Mouse (Mus musculus) brain, embryonic 14.5 days (tissue): ENCODE data around the gene Gm9508. TPM values are rescaled to one million over a fixed set of nuclear protein-coding genes. Genes with fewer than 3 reads are reported as not detected.

Source experiments
- DNase-seq: peaks from one replicate; pipeline ENCODE4 v3.0.0-alpha.2; 2011; ENCODE audit warnings: low read depth
- CTCF ChIP-seq: fragments of 200-500 bp; IDR thresholded peaks from 2 replicates; pipeline ENCODE4 v1.5.1; 2012; ENCODE audit warnings: inconsistent platforms, mild to moderate bottlenecking, moderate library complexity, borderline replicate concordance; ENCODE audit not compliant: insufficient read depth, insufficient read length; ENCODE audit errors: extremely low read depth
- POLR2A ChIP-seq: fragments of 200-500 bp; IDR thresholded peaks from 2 replicates; pipeline ENCODE4 v1.6.1; 2012; ENCODE audit warnings: mild to moderate bottlenecking, inconsistent platforms, borderline replicate concordance; ENCODE audit not compliant: poor library complexity, insufficient read depth, insufficient read length, severe bottlenecking; ENCODE audit errors: extremely low read depth
- polyA plus RNA-seq: library from polyadenylated mRNA; depleted of rRNA; stranded (reverse); fragments of >200 nt; gene quantifications from 2 replicates; pipeline ENCODE4 v1.2.3, GENCODE M21; 2012; rRNA removed

Gene Gm9508
- polyA plus RNA-seq, 1 experiment = not detected

GRCm38 (mm10) chr10:77647901-77648300 lies 49.1 kb downstream of the Gm9508 start:
- TF ChIP-seq POLR2A (no peak), CTCF (no peak)

DNA sequence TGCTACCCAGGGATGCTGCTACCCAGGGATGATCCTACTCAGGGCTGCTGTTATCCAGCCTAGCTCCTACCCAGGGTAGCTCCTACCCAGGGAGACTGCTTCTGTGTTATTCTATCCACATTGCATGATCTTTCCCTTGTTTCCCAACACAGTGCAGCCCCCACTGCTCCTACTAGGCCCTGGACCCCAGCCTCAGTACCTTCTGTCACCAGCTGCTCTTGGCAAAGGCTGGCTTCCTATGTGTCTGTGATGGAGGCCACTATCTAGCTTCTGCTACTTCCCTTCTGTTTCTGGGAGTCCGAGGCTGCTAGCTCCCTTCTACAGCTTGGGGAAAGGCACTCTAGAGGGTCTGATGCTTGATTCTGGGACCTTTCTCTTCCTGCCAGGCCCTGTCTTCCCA lies 49.6 kb downstream of the Gm9508 start:
- no peak for DNase-seq
- TF ChIP-seq POLR2A = no peak
- TF ChIP-seq CTCF = no peak

More at GRCm38 (mm10) chr10:77647901-77648300, 49.1 kb downstream of the Gm9508 start:
- DNase-seq = no peak

Other genes starting within 250 kb of the Gm9508 start
- gene Fam207a, start 181.4 kb downstream of the Gm9508 start, polyA plus RNA-seq = 38.1 and 38.8 TPM in 2 replicates
- 0.62 and 0.94 TPM in 2 replicates for gene Itgb2, start 167.0 kb downstream of the Gm9508 start, polyA plus RNA-seq
- gene Pttg1ip, start 115.5 kb downstream of the Gm9508 start, polyA plus RNA-seq = 70.0 and 74.8 TPM in 2 replicates
- gene Sumo3, start 91.1 kb downstream of the Gm9508 start, polyA plus RNA-seq = 368 and 420 TPM in 2 replicates
- not detected in 2 replicates for gene Gm49325, start 91.0 kb downstream of the Gm9508 start, polyA plus RNA-seq
- gene Ube2g2, start 75.0 kb downstream of the Gm9508 start, polyA plus RNA-seq = 56.9 and 57.7 TPM in 2 replicates
- gene Tspear, start 10.7 kb downstream of the Gm9508 start, polyA plus RNA-seq = 1.5 and 1.6 TPM in 2 replicates
- not detected in 2 replicates for gene Gm19402, start 6.5 kb downstream of the Gm9508 start, polyA plus RNA-seq
- not detected in 2 replicates for gene Gm10272, start 9.4 kb upstream of the Gm9508 start, polyA plus RNA-seq
- gene Gm10024, start 14.2 kb upstream of the Gm9508 start, polyA plus RNA-seq = not detected in 2 replicates
- gene Gm10142, start 18.6 kb upstream of the Gm9508 start, polyA plus RNA-seq = not detected in 2 replicates
- gene Krtap12-1, start 23.4 kb upstream of the Gm9508 start, polyA plus RNA-seq = not detected in 2 replicates
- not detected in 2 replicates for gene Gm10100, start 29.3 kb upstream of the Gm9508 start, polyA plus RNA-seq
- not detected in 2 replicates for gene Gm18596, start 45.4 kb upstream of the Gm9508 start, polyA plus RNA-seq
- gene Gm9736, start 54.1 kb upstream of the Gm9508 start, polyA plus RNA-seq = not detected in 2 replicates
- not detected in 2 replicates for gene Gm3233, start 62.4 kb upstream of the Gm9508 start, polyA plus RNA-seq
- gene Gm3238, start 74.1 kb upstream of the Gm9508 start, polyA plus RNA-seq = not detected in 2 replicates
- not detected in 2 replicates for gene Gm7138, start 79.7 kb upstream of the Gm9508 start, polyA plus RNA-seq
- not detected in 2 replicates for gene Gm3250, start 85.3 kb upstream of the Gm9508 start, polyA plus RNA-seq
- gene Gm7137, start 91.0 kb upstream of the Gm9508 start, polyA plus RNA-seq = not detected in 2 replicates
- gene Gm9639, start 97.8 kb upstream of the Gm9508 start, polyA plus RNA-seq = not detected in 2 replicates
- not detected in 2 replicates for gene Gm19668, start 101.9 kb upstream of the Gm9508 start, polyA plus RNA-seq
- not detected in 2 replicates for gene Gm9507, start 114.6 kb upstream of the Gm9508 start, polyA plus RNA-seq
- gene Gm2696, start 117.4 kb upstream of the Gm9508 start, polyA plus RNA-seq = 0.14 TPM in 1 of 2 replicates, not detected in the other
- not detected in 2 replicates for gene Krtap10-4, start 129.9 kb upstream of the Gm9508 start, polyA plus RNA-seq
- gene Krtap10-10, start 138.7 kb upstream of the Gm9508 start, polyA plus RNA-seq = not detected in 2 replicates
- gene Gm36176, start 149.6 kb upstream of the Gm9508 start, polyA plus RNA-seq = not detected in 2 replicates
- gene Gm10318, start 155.6 kb upstream of the Gm9508 start, polyA plus RNA-seq = 0.10 TPM in 1 of 2 replicates, not detected in the other
- not detected in 2 replicates for gene Gm3285, start 164.7 kb upstream of the Gm9508 start, polyA plus RNA-seq
- 9.5 and 15.3 TPM in 2 replicates for gene Lrrc3, start 205.3 kb upstream of the Gm9508 start, polyA plus RNA-seq